8 mouse cellular contexts compared by ENCODE assay signal in genomic region chr7:16629598-16630296, GRCm38 (mm10). TPM values are rescaled to one million over a fixed set of nuclear protein-coding genes. Genes with fewer than 3 reads are reported as not detected.
DNase-seq lines count a peak whose midpoint lies in the region; ATAC-seq and TF ChIP-seq lines count a peak whose summit lies in the region.

No protein-coding gene starts in this region.

- peak; percentile 91 for TF ChIP-seq CTCF in forebrain, postnatal 0 days (IDR thresholded peaks at IDR 0.05; ENCODE audit: low read depth)

- no peak overlapping the region for H3K4me2 ChIP-seq in forebrain, postnatal 0 days (ENCODE audit: low read depth)
- H3K4me2 ChIP-seq in midbrain, embryonic 14.5 days (ENCODE audit: low read length): no peak overlapping the region

- no peaks in the 10 kb centered on the region; the same call in 1 of the 2 replicates for H3K27me3 ChIP-seq in forebrain, postnatal 0 days (ENCODE audit: insufficient read depth, low read length)
- H3K27me3 ChIP-seq in midbrain, embryonic 14.5 days (ENCODE audit: control insufficient read depth, insufficient read depth, low read length): no peaks in the 10 kb centered on the region

- DNase-seq in frontal cortex, postnatal 36 days (ENCODE audit: low spot score in 2 of 2): peak; percentile 55 to 62
- DNase-seq in CD4-positive helper T cell, adult 2 months (ENCODE audit: low read depth, low spot score): peak; percentile 69
- DNase-seq in c-Kit-positive CD71-positive TER-119-positive erythroid progenitor cells, embryonic 14.5 days (ENCODE audit: low spot score): peak; percentile 46
- DNase-seq in forebrain, postnatal 0 days: peak; percentile 82
- peak; percentile 42 to 45 for DNase-seq in layer of hippocampus, postnatal 36 days
- DNase-seq in midbrain, embryonic 14.5 days: peak; percentile 85
- peak; percentile 85 for DNase-seq in thymus, postnatal 0 days (ENCODE audit: low spot score)

- H3K27ac ChIP-seq in forebrain, postnatal 0 days (ENCODE audit: low read depth, low read length): no peak overlapping the region
- no peak overlapping the region for H3K27ac ChIP-seq in midbrain, embryonic 14.5 days (replicated peaks; ENCODE audit: low read depth, low read length)

- no peak overlapping the region for H3K4me3 ChIP-seq in forebrain, postnatal 0 days (ENCODE audit: low read depth, low read length)
- H3K4me3 ChIP-seq in midbrain, embryonic 14.5 days (replicated peaks; ENCODE audit: low read depth, low read length): no peak overlapping the region

- ATAC-seq in frontal cortex, adult (ENCODE audit: low TSS enrichment): no peak
- no peak; the same call in 1 of the 2 replicates for ATAC-seq in forebrain, postnatal 0 days
- ATAC-seq in midbrain, embryonic 14.5 days (ENCODE audit: low FRiP score, low TSS enrichment): 0 out of 2 replicates have a peak, but pooled peaks have one; percentile 15

- H3K9ac ChIP-seq in forebrain, postnatal 0 days: no peak overlapping the region
- no peak overlapping the region for H3K9ac ChIP-seq in midbrain, embryonic 14.5 days (replicated peaks; ENCODE audit: low read length)

- H3K36me3 ChIP-seq in forebrain, postnatal 0 days (ENCODE audit: insufficient read depth): no peaks in the 10 kb centered on the region
- H3K36me3 ChIP-seq in midbrain, embryonic 14.5 days (ENCODE audit: control insufficient read depth, insufficient read depth, low read length): no peaks in the 10 kb centered on the region

- 18% methylated on average over 10 of the region's 10 CpGs for WGBS in forebrain, postnatal 0 days
- 20% methylated on average over 10 of the region's 10 CpGs for WGBS in midbrain, embryonic 14.5 days

- H3K9me3 ChIP-seq in forebrain, postnatal 0 days (ENCODE audit: low read length): no peaks in the 10 kb centered on the region
- no peaks in the 10 kb centered on the region for H3K9me3 ChIP-seq in midbrain, embryonic 14.5 days (ENCODE audit: control insufficient read depth, low read length)

- no peaks in the 10 kb centered on the region for H3K4me1 ChIP-seq in forebrain, postnatal 0 days (ENCODE audit: insufficient read depth)
- no peaks in the 10 kb centered on the region for H3K4me1 ChIP-seq in midbrain, embryonic 14.5 days (ENCODE audit: control insufficient read depth, insufficient read depth, low read length)

RNA-seq across cellular contexts. Expression of gene Arhgap35, which starts 15.0 kb away (rescaled TPM):
- 133 and 149 TPM in 2 replicates for total RNA-seq in forebrain, postnatal 0 days (2014; rRNA removed)
- polyA plus RNA-seq in forebrain, postnatal 0 days (2015; fragmentation: Nextera tagmentation; extraction: Ambion mirVana): 20.6 and 27.0 TPM in 2 replicates
- 100 to 1,000 TPM; 129 to 133 TPM for total RNA-seq in layer of hippocampus, postnatal 36 days (2021)
- 35.4 and 41.5 TPM in 2 replicates for polyA plus RNA-seq in midbrain, embryonic 14.5 days (2014; fragmentation: Nextera tagmentation; extraction: Ambion mirVana)
- polyA plus RNA-seq in thymus, postnatal 0 days (2015; fragmentation: Nextera tagmentation; extraction: Ambion mirVana): 3.8 and 4.0 TPM in 2 replicates

RNA-seq across cellular contexts. Expression of gene Ceacam15, which starts 45.8 kb away (rescaled TPM):
- not detected in 2 replicates for total RNA-seq in forebrain, postnatal 0 days (2014; rRNA removed)
- polyA plus RNA-seq in forebrain, postnatal 0 days (2015; fragmentation: Nextera tagmentation; extraction: Ambion mirVana): not detected in 2 replicates
- not detected for total RNA-seq in layer of hippocampus, postnatal 36 days (2021)
- not detected in 2 replicates for polyA plus RNA-seq in midbrain, embryonic 14.5 days (2014; fragmentation: Nextera tagmentation; extraction: Ambion mirVana)
- 0.86 and 1.3 TPM in 2 replicates for polyA plus RNA-seq in thymus, postnatal 0 days (2015; fragmentation: Nextera tagmentation; extraction: Ambion mirVana)
